Mouse (Mus musculus) B cell, adult 2 months (primary cell): ENCODE measurements at regions not wholly inside any gene's neighbourhood (a gene's known extent, or its start where the extent isn't known, plus 50 kb on each side); places are given as distances from the start of the nearest gene placed in this dataset.

Experiments
- DNase-seq, 2 experiments: peaks; one replicate each; pipeline ENCODE4 v3.0.0; 2022

DNA sequence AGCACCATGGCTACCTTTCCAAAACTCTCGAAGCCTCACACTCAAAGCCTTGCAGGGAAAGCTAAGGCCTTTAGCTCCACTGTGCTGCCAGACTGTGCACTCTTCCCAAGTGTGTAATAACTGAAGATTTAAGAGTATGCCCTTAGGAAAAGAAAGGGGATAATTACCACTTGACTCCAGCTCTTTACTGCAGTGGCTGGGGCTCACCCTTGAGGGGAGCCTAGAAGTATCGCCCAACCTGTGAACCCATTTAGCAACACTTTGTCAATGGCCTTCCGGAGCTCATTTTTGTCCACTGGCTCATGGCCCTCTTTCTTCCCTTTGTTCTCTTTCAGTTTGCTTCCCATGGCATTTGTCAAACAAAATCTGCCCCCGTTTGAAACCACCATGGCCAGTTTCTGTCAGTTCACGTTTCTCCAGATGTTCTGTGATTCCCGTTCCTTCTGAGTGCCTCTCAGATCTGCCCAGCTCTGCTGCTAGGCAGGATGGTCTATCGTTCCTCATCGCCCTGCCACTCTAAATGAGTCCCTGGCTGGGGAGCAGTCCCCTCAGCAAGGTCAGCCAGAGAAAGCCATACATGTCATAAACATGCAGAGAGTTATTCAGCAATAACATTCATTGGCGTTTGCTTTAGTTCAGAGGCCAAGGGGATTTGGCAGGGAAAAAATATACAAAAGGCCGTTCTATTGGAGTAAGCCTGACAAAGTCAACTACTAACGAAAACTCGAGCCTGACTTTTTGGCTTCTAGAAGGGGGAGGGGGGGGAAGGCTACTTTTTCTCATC lies 80.9 kb upstream of the Nckap5 start:
- no peak for DNase-seq

DNA sequence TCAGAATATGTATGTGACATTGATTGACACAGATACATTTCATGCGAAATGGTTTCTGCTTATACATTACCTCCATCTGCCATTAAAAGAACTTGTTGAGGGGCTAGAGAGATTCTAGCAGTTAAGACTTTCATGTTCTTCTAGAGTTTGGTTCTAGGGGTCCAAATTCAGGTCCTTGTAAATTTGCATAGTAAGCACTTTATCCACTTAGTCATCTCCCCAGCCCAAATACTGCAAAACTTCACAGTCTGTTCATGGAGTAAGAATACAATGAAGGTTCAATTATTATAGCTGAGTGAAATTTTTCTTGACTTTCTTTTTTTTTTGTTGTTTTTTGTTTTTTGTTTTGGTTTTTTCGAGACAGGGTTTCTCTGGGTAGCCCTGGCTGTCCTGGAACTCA lies 76.8 kb upstream of the Nckap5 start:
- DNase-seq, result no peak

DNA sequence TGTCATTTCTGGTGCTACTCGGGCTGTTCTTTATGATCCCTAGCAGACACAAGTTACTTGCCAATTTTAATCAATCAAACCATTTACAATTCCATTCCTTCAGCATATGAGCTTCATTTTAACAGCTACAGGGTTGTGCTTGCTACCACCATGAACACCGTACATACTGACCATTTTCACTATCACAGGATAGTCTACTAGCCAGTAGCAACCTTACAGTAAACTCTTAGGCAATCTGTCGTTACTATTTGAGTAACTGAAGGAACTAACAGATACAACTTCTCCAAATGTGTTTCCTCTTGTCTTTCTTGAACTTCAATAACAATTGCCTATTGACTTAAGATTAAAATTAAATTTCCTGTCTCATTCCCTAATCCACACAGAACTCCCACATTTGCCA lies 67.9 kb upstream of the Nckap5 start:
- no peak for DNase-seq

DNA sequence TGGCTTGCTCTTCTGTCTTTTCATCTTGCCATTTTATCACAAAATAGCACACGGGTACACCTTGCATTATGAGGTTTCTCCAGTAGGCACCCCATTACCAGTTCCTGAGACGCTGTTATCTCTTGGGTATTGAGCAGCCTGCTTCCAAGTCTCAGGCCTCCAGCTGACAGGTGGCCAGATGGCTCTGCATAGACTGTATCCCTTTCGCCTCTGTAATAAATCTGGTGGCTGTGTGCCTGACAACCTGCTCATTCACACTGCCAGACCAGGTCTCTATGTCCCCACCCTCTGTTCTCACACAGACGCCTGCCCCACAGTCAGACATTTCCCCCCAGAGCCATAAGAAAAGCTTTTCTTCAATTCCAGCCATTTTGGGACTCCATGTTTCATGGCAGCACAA lies 66.3 kb upstream of the Nckap5 start:
- no peak for DNase-seq

DNA sequence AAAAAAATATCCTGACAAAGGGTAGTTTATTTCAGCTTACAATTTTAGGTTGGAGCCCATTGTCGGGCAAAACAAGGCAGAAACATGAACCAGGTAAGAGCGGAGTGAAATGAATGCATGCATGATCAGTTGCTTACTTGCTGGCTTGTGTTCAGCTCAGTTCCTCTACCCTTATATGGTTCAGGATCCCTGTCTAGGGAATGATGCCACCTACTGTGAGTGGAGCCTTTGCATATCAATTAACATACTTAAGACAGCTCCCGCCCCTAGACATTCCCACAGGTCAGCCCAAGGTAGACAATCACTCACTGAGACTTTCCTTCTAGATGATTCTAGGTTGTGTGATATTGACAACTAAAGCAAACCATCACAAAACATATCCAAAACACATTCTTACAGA lies 50.2 kb upstream of the Nckap5 start:
- DNase-seq, result no peak
